Mouse (Mus musculus) spleen, postnatal 4 days (tissue): Measurements from ENCODE around the gene Catsper3.

Experiments used
- DNase-seq, 2 experiments: peaks; one replicate each; pipeline ENCODE4 v3.0.0; 2022; ENCODE audit warnings: low spot score in 2 of 2

Gene Catsper3

GRCm38 (mm10) chr13:55852205-55852604 is 67.8 kb downstream of the Catsper3 start:
- no peak for DNase-seq

GRCm38 (mm10) chr13:55855793-55856192 is 71.4 kb downstream of the Catsper3 start:
- DNase-seq: no peak

GRCm38 (mm10) chr13:55858463-55858862 is 74.1 kb downstream of the Catsper3 start:
- no peak for DNase-seq
